Mouse (Mus musculus): ENCODE results near the gene Itgb4. TPM values are rescaled to one million over a fixed set of nuclear protein-coding genes. Genes with fewer than 3 reads are reported as not detected.
A peak's percentile ranks its signal among the peaks of the same experiment; 100 is the strongest.

Itgb4 gene
- polyA plus RNA-seq, 1 experiment from 2014 or later: 0.40 TPM

DNA sequence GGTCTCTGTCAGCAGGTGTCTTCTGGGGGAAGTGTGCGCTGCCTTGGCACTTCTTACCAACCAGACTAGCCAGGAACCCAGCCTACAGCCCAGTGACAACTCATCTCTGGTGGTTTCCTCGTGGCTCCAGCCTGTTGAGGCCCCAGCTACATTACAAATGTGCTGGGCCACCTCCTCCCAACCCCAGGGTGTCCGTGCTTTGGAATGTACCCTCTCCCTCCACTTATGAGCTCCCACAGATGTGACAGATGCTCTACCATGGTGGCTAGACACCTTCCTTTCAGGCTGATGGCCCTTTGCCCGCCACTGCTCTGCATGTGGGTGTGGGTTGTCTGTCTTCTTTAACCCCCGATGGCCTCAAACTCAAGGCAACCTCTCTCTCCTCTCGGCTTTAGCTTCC, 27.2 kb downstream of the Itgb4 start:
- Histone ChIP-seq H3K4me3 (ENCODE audit: low read depth, low read length) (no peak overlapping the region), H3K4me2 (ENCODE audit: low read depth, low read length) (no peak overlapping the region), H3K9ac (ENCODE audit: low read depth, low read length) (no peak overlapping the region), H3K27me3 (ENCODE audit: control insufficient read depth, insufficient read depth, low read depth, low read length) (no peaks in the 10 kb centered on the region; the same call in 1 of the 2 replicates), H3K9me3 (replicated peaks; ENCODE audit: control insufficient read depth, low read length) (no peaks in the 10 kb centered on the region), H3K27ac (ENCODE audit: low read length) (no peak overlapping the region), H3K36me3 (ENCODE audit: control insufficient read depth, insufficient read depth) (no peaks in the 10 kb centered on the region), H3K4me1 (ENCODE audit: control insufficient read depth, low read depth, low read length) (peaks cover 24% of the 10 kb centered on the region)
- no peak for ATAC-seq (ENCODE audit: low read depth)
- 50% methylated on average over 6 of the region's 6 CpGs for WGBS (ENCODE audit: insufficient replicate concordance)

DNA sequence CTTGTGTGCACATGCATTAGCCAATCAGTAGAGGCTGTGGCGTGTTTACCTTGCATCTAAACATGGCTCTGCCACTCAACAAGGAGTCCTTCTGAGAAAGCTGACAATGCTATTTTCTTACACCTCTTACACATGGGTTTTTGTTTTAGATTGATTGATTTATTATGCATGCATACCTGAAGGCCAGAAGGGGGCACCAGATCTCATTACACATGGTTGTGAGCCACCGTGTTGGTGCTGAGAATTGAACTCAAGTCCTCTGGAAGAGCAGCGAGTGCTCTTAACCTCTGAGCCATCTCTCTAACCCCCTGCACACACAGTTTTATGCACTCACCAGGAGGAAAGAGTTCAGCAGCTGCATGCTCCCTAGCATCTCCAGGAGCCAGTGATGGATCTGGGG, 28.4 kb downstream of the Itgb4 start:
- Histone ChIP-seq H3K4me2 (ENCODE audit: low read depth, low read length) (no peak overlapping the region), H3K36me3 (ENCODE audit: control insufficient read depth, insufficient read depth) (no peaks in the 10 kb centered on the region), H3K9me3 (replicated peaks; ENCODE audit: control insufficient read depth, low read length) (no peaks in the 10 kb centered on the region), H3K27me3 (ENCODE audit: control insufficient read depth, insufficient read depth, low read depth, low read length) (no peaks in the 10 kb centered on the region; the same call in 1 of the 2 replicates), H3K27ac (ENCODE audit: low read length) (no peak overlapping the region), H3K9ac (ENCODE audit: low read depth, low read length) (no peak overlapping the region), H3K4me3 (ENCODE audit: low read depth, low read length) (no peak overlapping the region), H3K4me1 (ENCODE audit: control insufficient read depth, low read depth, low read length) (peaks cover 24% of the 10 kb centered on the region)
- 74% methylated on average over 3 of the region's 3 CpGs for WGBS (ENCODE audit: insufficient replicate concordance)
- ATAC-seq (ENCODE audit: low read depth): no peak

DNA sequence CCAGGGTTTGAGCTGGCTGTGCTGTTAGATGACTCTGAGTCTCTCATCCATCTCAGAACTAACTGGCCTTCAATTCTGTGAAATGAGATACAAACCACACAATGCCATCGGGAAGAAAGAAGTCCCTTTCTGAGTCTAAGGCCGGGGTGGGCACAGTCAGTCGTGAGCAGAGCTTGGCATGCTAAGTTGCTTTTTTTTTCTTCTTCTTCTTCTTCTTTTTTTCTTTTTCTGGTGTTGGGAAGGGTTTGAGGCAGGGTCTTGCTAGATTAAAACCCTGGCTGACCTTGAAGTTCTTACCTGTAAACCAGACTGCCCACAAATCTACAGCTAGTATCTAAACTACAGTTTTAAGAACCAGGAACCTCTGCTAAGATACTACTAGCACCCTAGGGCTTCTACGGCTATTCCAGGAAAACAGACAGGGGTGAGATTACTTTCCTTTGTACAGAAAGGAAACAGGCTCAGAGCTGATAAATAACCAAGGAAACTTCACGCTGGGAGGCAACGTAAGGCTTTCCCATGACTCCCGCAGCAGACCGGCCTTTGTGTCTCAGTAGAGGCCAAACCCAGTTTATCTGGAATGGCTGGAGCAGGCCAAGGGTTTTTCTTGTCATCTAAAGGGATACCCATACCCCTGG, 29.8 kb downstream of the Itgb4 start:
- Histone ChIP-seq H3K4me2 (ENCODE audit: low read depth, low read length) (peak overlapping the region; percentile 63), H3K36me3 (ENCODE audit: control insufficient read depth, insufficient read depth) (0 out of 2 replicates have a peak, but pooled peaks cover 3% of the 10 kb centered on the region), H3K27me3 (ENCODE audit: control insufficient read depth, insufficient read depth, low read depth, low read length) (no peaks in the 10 kb centered on the region; the same call in 1 of the 2 replicates), H3K9ac (ENCODE audit: low read depth, low read length) (peak overlapping the region; percentile 42; the same call in 1 of the 2 replicates), H3K27ac (ENCODE audit: low read length) (0 out of 2 replicates have a peak overlapping the region, but pooled peaks have one; percentile 3), H3K4me1 (ENCODE audit: control insufficient read depth, low read depth, low read length) (peaks cover 24% of the 10 kb centered on the region), H3K9me3 (replicated peaks; ENCODE audit: control insufficient read depth, low read length) (no peaks in the 10 kb centered on the region), H3K4me3 (ENCODE audit: low read depth, low read length) (peak overlapping the region; percentile 38)
- WGBS (ENCODE audit: insufficient replicate concordance): 11% methylated on average over 8 of the region's 8 CpGs
- ATAC-seq (ENCODE audit: low read depth): 0 out of 2 replicates have a peak, but pooled peaks have one; percentile 2

DNA sequence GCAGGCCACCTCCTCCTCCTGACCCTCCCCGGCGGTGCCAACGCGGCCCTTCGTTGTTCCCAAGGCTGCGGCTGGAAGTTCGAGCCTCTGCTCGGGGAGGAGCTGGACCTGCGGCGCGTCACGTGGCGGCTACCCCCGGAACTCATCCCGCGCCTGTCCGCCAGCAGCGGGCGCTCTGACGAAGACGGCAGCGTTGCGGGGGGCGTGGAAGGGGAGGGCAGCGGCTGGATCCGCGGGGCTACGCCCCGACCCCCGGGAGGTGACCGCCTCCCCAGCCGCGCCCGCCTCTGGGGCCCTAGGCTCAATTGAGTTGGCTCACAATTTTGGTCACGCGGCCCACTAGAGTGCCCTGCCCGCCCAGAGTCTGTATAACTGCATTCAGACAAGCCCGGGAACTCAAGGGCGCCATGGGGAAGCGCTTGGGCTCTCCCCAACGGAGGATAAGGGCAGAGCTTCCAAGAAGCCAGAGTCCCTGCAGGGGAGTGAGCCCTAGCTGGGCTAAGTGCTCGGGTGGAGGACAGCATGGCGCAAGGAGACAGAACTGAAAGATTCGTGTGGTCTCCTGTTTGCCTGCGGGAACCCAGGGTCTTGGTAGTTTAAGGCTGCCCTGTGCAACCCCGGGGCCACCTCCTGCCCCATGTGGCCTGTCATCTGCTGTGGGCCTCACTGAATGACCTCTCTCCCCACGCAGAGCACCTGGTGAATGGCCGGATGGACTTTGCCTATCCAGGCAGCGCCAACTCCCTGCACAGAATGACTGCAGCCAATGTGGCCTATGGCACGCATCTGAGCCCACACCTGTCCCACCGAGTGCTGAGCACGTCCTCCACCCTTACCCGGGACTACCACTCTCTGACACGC, 30.6 kb downstream of the Itgb4 start:
- Histone ChIP-seq H3K36me3 (ENCODE audit: control insufficient read depth, insufficient read depth) (0 out of 2 replicates have a peak, but pooled peaks cover 3% of the 10 kb centered on the region), H3K4me2 (ENCODE audit: low read depth, low read length) (peak overlapping the region; percentile 63), H3K27ac (ENCODE audit: low read length) (peak overlapping the region; percentile 80), H3K4me3 (ENCODE audit: low read depth, low read length) (peak overlapping the region; percentile 38), H3K27me3 (ENCODE audit: control insufficient read depth, insufficient read depth, low read depth, low read length) (no peaks in the 10 kb centered on the region; the same call in 1 of the 2 replicates), H3K9me3 (replicated peaks; ENCODE audit: control insufficient read depth, low read length) (no peaks in the 10 kb centered on the region), H3K9ac (ENCODE audit: low read depth, low read length) (peak overlapping the region; percentile 42), H3K4me1 (ENCODE audit: control insufficient read depth, low read depth, low read length) (peaks cover 24% of the 10 kb centered on the region)
- ATAC-seq (ENCODE audit: low read depth): peak; percentile 79
- WGBS (ENCODE audit: insufficient replicate concordance): 3% methylated on average over 53 of the region's 54 CpGs

DNA sequence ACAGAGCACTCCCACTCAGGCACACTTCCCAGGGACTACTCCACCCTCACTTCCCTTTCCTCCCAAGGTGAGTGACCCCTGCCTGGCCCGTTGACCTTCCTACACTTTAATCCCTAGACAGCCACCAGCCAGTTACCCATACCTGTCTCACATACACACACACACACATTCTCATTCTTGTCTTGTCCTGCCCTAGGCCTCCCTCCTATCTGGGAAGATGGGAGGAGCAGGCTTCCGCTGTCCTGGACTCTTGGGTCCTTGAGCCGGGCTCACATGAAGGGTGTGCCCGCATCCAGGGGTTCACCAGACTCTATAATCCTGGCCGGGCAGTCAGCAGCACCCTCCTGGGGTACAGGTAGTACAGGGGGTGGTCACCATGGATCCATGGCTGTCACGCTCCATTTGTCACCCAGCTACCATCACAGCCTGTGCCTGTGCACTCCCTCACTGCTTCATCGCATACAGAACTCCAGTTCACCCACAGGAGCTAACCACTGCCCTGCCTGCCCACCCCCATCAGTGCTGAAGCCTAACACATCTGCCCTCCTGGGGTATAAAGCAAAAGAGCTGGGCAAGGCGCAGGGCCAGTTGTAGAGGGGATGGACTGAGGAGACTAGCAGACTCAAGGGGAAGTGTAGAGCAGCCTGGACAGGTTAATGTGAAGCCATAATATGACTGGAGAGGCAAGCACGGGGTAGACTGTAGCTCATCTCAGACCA, 31.4 kb downstream of the Itgb4 start:
- 62% methylated on average over 9 of the region's 9 CpGs for WGBS (ENCODE audit: insufficient replicate concordance)

DNA sequence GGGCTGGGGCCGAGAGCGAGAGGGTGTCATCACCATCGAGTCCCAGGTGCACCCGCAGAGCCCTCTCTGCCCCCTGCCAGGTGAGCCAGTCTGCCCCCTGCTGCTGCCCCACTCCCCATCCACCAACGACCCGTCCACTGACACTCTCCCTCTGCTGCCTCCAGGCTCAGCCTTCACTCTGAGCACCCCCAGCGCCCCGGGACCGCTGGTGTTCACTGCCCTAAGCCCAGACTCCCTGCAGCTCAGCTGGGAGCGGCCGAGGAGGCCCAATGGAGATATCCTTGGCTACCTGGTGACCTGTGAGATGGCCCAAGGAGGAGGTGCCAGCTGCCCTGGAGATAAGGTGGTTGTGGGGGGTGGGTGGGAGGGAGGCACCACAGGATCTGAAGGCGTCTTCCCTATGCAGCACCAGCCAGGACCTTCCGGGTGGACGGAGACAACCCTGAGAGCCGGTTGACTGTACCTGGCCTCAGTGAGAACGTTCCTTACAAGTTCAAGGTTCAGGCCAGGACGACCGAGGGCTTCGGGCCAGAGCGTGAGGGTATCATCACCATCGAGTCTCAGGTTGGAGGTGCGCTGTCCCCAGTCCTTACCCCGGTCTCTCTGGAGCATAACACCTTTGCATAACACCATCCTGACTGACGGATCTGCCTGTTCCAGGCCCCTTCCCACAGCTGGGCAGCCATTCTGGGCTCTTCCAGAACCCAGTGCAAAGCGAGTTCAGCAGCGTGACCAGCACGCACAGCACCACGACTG, 32.8 kb downstream of the Itgb4 start:
- 80% methylated on average over 28 of the region's 28 CpGs for WGBS (ENCODE audit: insufficient replicate concordance)
- no peak overlapping the region for H3K27ac ChIP-seq (ENCODE audit: low read length)
- no peak overlapping the region for H3K4me2 ChIP-seq (ENCODE audit: low read depth, low read length)
- no peaks in the 10 kb centered on the region for H3K9me3 ChIP-seq (replicated peaks; ENCODE audit: control insufficient read depth, low read length)
- no peak overlapping the region for H3K9ac ChIP-seq (ENCODE audit: low read depth, low read length)
- H3K4me1 ChIP-seq (ENCODE audit: control insufficient read depth, low read depth, low read length): peaks cover 27% of the 10 kb centered on the region
- no peak overlapping the region for H3K4me3 ChIP-seq (ENCODE audit: low read depth, low read length)
- H3K27me3 ChIP-seq (ENCODE audit: control insufficient read depth, insufficient read depth, low read depth, low read length): peaks cover under 1% of the 10 kb centered on the region; the same call in 1 of the 2 replicates
- ATAC-seq (ENCODE audit: low read depth): no peak
- 0 out of 2 replicates have a peak, but pooled peaks cover 3% of the 10 kb centered on the region for H3K36me3 ChIP-seq (ENCODE audit: control insufficient read depth, insufficient read depth)

More for the DNA sequence above, 31.4 kb downstream of the Itgb4 start:
- Histone ChIP-seq H3K27me3 (ENCODE audit: control insufficient read depth, insufficient read depth, low read depth, low read length) (no peaks in the 10 kb centered on the region), H3K4me2 (ENCODE audit: low read depth, low read length) (peak overlapping the region; percentile 63), H3K9me3 (replicated peaks; ENCODE audit: control insufficient read depth, low read length) (no peaks in the 10 kb centered on the region), H3K36me3 (ENCODE audit: control insufficient read depth, insufficient read depth) (0 out of 2 replicates have a peak, but pooled peaks cover 3% of the 10 kb centered on the region), H3K4me1 (ENCODE audit: control insufficient read depth, low read depth, low read length) (peaks cover 24% of the 10 kb centered on the region), H3K9ac (ENCODE audit: low read depth, low read length) (no peak overlapping the region; the same call in 1 of the 2 replicates), H3K27ac (ENCODE audit: low read length) (peak overlapping the region; percentile 80), H3K4me3 (ENCODE audit: low read depth, low read length) (no peak overlapping the region; the same call in 1 of the 2 replicates)
- ATAC-seq (ENCODE audit: low read depth): no peak

DNA sequence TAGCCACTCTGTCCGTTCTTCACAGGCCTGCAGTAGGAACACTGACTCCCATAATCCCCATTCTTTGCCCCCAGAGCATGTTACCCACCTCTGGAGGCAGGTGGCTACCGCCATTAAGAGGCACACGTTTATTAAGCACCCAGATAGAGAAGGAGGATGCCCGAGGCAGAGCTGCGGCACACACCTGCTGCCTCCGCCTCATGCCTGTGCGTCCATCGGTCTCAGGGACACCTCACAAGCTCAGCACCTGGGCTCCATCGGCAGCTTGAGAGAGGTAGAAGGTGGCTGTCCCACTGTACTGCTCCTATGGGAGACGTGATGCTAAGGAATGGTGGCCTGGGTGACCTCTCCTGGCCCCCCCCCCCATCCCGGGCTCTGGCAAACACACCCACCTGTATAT, 33.9 kb downstream of the Itgb4 start:
- H3K27ac ChIP-seq (ENCODE audit: low read length): no peak overlapping the region
- H3K4me2 ChIP-seq (ENCODE audit: low read depth, low read length): no peak overlapping the region
- H3K9me3 ChIP-seq (replicated peaks; ENCODE audit: control insufficient read depth, low read length): no peaks in the 10 kb centered on the region
- H3K36me3 ChIP-seq (ENCODE audit: control insufficient read depth, insufficient read depth): 0 out of 2 replicates have a peak, but pooled peaks cover 3% of the 10 kb centered on the region
- H3K4me1 ChIP-seq (ENCODE audit: control insufficient read depth, low read depth, low read length): peaks cover 34% of the 10 kb centered on the region
- H3K9ac ChIP-seq (ENCODE audit: low read depth, low read length): no peak overlapping the region
- peaks cover 11% of the 10 kb centered on the region for H3K27me3 ChIP-seq (ENCODE audit: control insufficient read depth, insufficient read depth, low read depth, low read length)
- no peak overlapping the region for H3K4me3 ChIP-seq (ENCODE audit: low read depth, low read length)
- 69% methylated on average over 11 of the region's 11 CpGs for WGBS (ENCODE audit: insufficient replicate concordance)
- ATAC-seq (ENCODE audit: low read depth): no peak

DNA sequence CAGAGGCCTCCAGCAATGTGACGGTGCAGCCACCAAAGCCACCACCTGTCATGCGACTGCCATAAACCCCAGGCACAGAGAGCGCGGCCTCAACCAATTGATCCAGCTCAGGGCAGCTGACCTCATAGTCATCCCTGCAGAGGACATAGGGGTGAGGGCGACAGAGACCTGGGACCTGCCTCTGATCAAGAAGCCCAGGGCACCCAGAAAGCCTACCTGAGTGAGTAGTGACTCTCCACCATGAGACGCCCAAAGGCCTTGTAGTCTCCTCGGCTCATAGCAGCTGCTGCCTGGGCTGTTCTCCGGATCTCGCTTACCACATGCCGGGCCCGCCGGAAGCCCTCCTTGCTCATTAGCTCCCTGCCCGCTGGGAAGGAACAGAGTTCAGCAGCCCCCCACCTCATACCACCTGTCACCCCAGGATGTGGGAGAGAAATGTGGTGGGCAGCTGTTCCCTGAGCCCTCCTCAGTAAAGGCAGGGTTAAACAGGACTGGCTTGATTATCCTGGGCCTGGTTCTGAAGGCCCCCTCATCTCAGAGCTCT, 34.4 kb downstream of the Itgb4 start:
- H3K36me3 ChIP-seq (ENCODE audit: control insufficient read depth, insufficient read depth): 0 out of 2 replicates have a peak, but pooled peaks cover 3% of the 10 kb centered on the region
- peaks cover 34% of the 10 kb centered on the region for H3K4me1 ChIP-seq (ENCODE audit: control insufficient read depth, low read depth, low read length)
- H3K27me3 ChIP-seq (ENCODE audit: control insufficient read depth, insufficient read depth, low read depth, low read length): peaks cover 12% of the 10 kb centered on the region
- no peak for ATAC-seq (ENCODE audit: low read depth)
- 80% methylated on average over 13 of the region's 13 CpGs for WGBS (ENCODE audit: insufficient replicate concordance)
- no peak overlapping the region for H3K4me3 ChIP-seq (ENCODE audit: low read depth, low read length)
- H3K9ac ChIP-seq (ENCODE audit: low read depth, low read length): no peak overlapping the region
- no peak overlapping the region for H3K27ac ChIP-seq (ENCODE audit: low read length)
- H3K4me2 ChIP-seq (ENCODE audit: low read depth, low read length): no peak overlapping the region
- no peaks in the 10 kb centered on the region for H3K9me3 ChIP-seq (replicated peaks; ENCODE audit: control insufficient read depth, low read length)
